Mouse (Mus musculus) limb, embryonic 10.5 days (tissue): ENCODE measurements around the gene Taok1. TPM values are rescaled to one million over a fixed set of nuclear protein-coding genes. Genes with fewer than 3 reads are reported as not detected.

Source experiments
- polyA plus RNA-seq: library from polyadenylated mRNA; unstranded; fragments of >200 nt; fragmentation: Nextera tagmentation; extraction: Ambion mirVana; gene quantifications from 2 replicates; pipeline ENCODE4 v1.2.1, GENCODE M21; 2016

Gene Taok1
- polyA plus RNA-seq, 1 experiment from 2014 or later = 9.9 TPM

Other genes starting within 250 kb of the Taok1 start
- gene Coro6, start 145.4 kb downstream of the Taok1 start, polyA plus RNA-seq = 0.15 TPM in 1 of 2 replicates, not detected in the other
- 12.5 and 13.4 TPM in 2 replicates for gene Ankrd13b, start 118.1 kb downstream of the Taok1 start, polyA plus RNA-seq
- gene Git1, start 114.3 kb downstream of the Taok1 start, polyA plus RNA-seq = 13.6 and 14.8 TPM in 2 replicates
- gene Abhd15, start 92.7 kb downstream of the Taok1 start, polyA plus RNA-seq = 1.4 and 2.0 TPM in 2 replicates
- gene Trp53i13, start 91.8 kb downstream of the Taok1 start, polyA plus RNA-seq = 33.4 and 38.7 TPM in 2 replicates
- gene Gm10392, start 88.6 kb downstream of the Taok1 start, polyA plus RNA-seq = 0.14 TPM in 1 of 2 replicates, not detected in the other
- gene Nufip2, start 78.3 kb upstream of the Taok1 start, polyA plus RNA-seq = 3.7 and 4.0 TPM in 2 replicates
- gene Cryba1, start 117.5 kb upstream of the Taok1 start, polyA plus RNA-seq = not detected in 2 replicates
- 25.6 and 29.5 TPM in 2 replicates for gene Myo18a, start 155.4 kb upstream of the Taok1 start, polyA plus RNA-seq
- 1.1 and 1.4 TPM in 2 replicates for gene Gm10277, start 179.9 kb upstream of the Taok1 start, polyA plus RNA-seq